Mouse (Mus musculus): ENCODE results near the gene Atxn1. TPM values are rescaled to one million over a fixed set of nuclear protein-coding genes. Genes with fewer than 3 reads are reported as not detected.
A peak's percentile ranks its signal among the peaks of the same experiment; 100 is the strongest.

The Atxn1 gene
- total and polyA plus RNA-seq, 3 experiments = 0.39 to 1.1 TPM; not detected in 1

DNA sequence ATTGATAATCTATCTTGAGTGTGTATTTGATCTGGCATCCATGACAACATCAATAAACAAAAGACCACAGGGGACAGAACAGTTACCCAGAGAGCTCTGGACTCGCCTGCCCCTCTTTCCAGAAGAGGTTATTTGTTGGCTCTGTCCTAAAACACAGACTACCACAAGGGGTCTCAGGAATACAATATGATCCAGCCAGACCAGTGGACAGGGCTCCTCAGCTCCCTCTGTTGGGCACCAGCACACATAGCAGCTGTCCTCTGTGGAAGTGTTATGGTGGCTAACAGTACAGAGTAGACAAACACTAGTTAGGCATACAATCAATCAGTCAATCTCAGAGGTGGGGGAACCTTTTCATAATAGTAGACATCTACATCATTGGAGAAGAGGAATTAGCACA is 12.1 kb upstream of the Atxn1 start:
- Histone ChIP-seq H3K4me1 (ENCODE audit: control insufficient read depth in 1 of 2, insufficient read depth in 2 of 2, low read length in 2 of 2) (no peaks in the 10 kb centered on the region), H3K27ac (ENCODE audit: control insufficient read depth, low read depth, low read length) (no peak overlapping the region), H3K4me3 (ENCODE audit: control insufficient read depth in 1 of 2, insufficient read depth in 1 of 2, low read depth in 2 of 2, low read length in 2 of 2) (no peak overlapping the region), H3K9me3 (replicated peaks; ENCODE audit: insufficient read depth, low read length) (no peaks in the 10 kb centered on the region), H3K36me3 (ENCODE audit: control insufficient read depth in 1 of 2, insufficient read depth in 2 of 2, low read length in 2 of 2) (peaks cover 0 to 6% of the 10 kb centered on the region in 2 experiments; a peak in 2 of 4 replicates), H3K79me2 (ENCODE audit: control insufficient read depth, insufficient read depth, low read length, poor library complexity) (no peaks in the 10 kb centered on the region), H3K9ac (ENCODE audit: control insufficient read depth, low read depth, low read length, poor library complexity, severe bottlenecking) (no peak overlapping the region), H3K27me3 (ENCODE audit: control insufficient read depth in 1 of 2, insufficient read depth in 2 of 2, low read length in 2 of 2) (peaks cover 1 to 11% of the 10 kb centered on the region in 2 experiments; a peak in 3 of 4 replicates)
- peak; percentile 73 for DNase-seq (ENCODE audit: low read depth, low spot score)
- TF ChIP-seq CTCF (IDR thresholded peaks at IDR 0.05 in 2 of 3, conservative IDR thresholded peaks at IDR 0.05 in 1 of 3; ENCODE audit: control insufficient read depth in 1 of 3, insufficient read depth in 1 of 3, low read depth in 2 of 3, low read length in 3 of 3, poor library complexity in 1 of 3, severe bottlenecking in 1 of 3) (peak; percentile 85 to 100 (median 92)), SMC3 (IDR thresholded peaks at IDR 0.05; ENCODE audit: low read depth, low read length) (peak; percentile 97), RAD21 (IDR thresholded peaks at IDR 0.05; ENCODE audit: low read depth, low read length) (peak; percentile 76), ZC3H11A (IDR thresholded peaks at IDR 0.05; ENCODE audit: low read depth, low read length) (peak; percentile 81), ZNF384 (IDR thresholded peaks at IDR 0.05; ENCODE audit: low read depth, low read length) (no peak), UBTF (IDR thresholded peaks at IDR 0.05; ENCODE audit: borderline replicate concordance, insufficient read depth, low read depth, low read length) (no peak)

GRCm38 (mm10) chr13:45974651-45975050 is 9.8 kb upstream of the Atxn1 start:
- TF ChIP-seq KAT2A (conservative IDR thresholded peaks at IDR 0.05; ENCODE audit: low read depth, low read length) (no peak), NRF1 (IDR thresholded peaks at IDR 0.05; ENCODE audit: insufficient read depth, low read depth, low read length, poor library complexity, severe bottlenecking) (no peak), MEF2A (IDR thresholded peaks at IDR 0.05; ENCODE audit: extremely low read depth, insufficient replicate concordance, low read depth, low read length, poor library complexity, severe bottlenecking) (no peak), POLR2A (IDR thresholded peaks at IDR 0.05; ENCODE audit: control insufficient read depth in 1 of 2, insufficient read depth in 1 of 2, low read depth in 1 of 2, low read length in 2 of 2, poor library complexity in 1 of 2) (no peak), SIN3A (IDR thresholded peaks at IDR 0.05; ENCODE audit: low read length) (no peak), RCOR1 (IDR thresholded peaks at IDR 0.05; ENCODE audit: low read depth, low read length) (no peak), TBP (IDR thresholded peaks at IDR 0.05; ENCODE audit: low read depth, low read length) (no peak)
- Histone ChIP-seq H3K9me3 (replicated peaks; ENCODE audit: insufficient read depth, low read length) (no peaks in the 10 kb centered on the region), H3K27ac (ENCODE audit: control insufficient read depth, low read depth, low read length) (no peak overlapping the region)

GRCm38 (mm10) chr13:45973972-45974490 is 9.2 kb upstream of the Atxn1 start:
- no peak overlapping the region for H3K27ac ChIP-seq (ENCODE audit: control insufficient read depth, low read depth, low read length)
- H3K9ac ChIP-seq (ENCODE audit: control insufficient read depth, low read depth, low read length, poor library complexity, severe bottlenecking) = no peak overlapping the region
- H3K9me3 ChIP-seq (replicated peaks; ENCODE audit: insufficient read depth, low read length) = no peaks in the 10 kb centered on the region
- peak; percentile 11 for DNase-seq (ENCODE audit: low read depth, low spot score)
- H3K27me3 ChIP-seq (ENCODE audit: control insufficient read depth in 1 of 2, insufficient read depth in 2 of 2, low read length in 2 of 2) = peaks cover 1 to 5% of the 10 kb centered on the region in 2 experiments; a peak in 2 of 4 replicates
- TF ChIP-seq TCF12 (IDR thresholded peaks at IDR 0.05; ENCODE audit: low read depth, low read length) (no peak), ZNF384 (IDR thresholded peaks at IDR 0.05; ENCODE audit: low read depth, low read length) (peak; percentile 84; the same call in 1 of the 2 replicates), ZKSCAN1 (IDR thresholded peaks at IDR 0.05; ENCODE audit: low read depth, low read length) (no peak)
- H3K4me1 ChIP-seq (ENCODE audit: control insufficient read depth in 1 of 2, insufficient read depth in 2 of 2, low read length in 2 of 2) = no peaks in the 10 kb centered on the region
- H3K4me3 ChIP-seq (ENCODE audit: control insufficient read depth in 1 of 2, insufficient read depth in 1 of 2, low read depth in 2 of 2, low read length in 2 of 2) = no peak overlapping the region
- H3K36me3 ChIP-seq (ENCODE audit: control insufficient read depth in 1 of 2, insufficient read depth in 2 of 2, low read length in 2 of 2) = peaks cover 0 to 6% of the 10 kb centered on the region in 2 experiments; a peak in 2 of 4 replicates
- H3K79me2 ChIP-seq (ENCODE audit: control insufficient read depth, insufficient read depth, low read length, poor library complexity) = no peaks in the 10 kb centered on the region

More at GRCm38 (mm10) chr13:45974651-45975050, 9.8 kb upstream of the Atxn1 start:
- no peaks in the 10 kb centered on the region for H3K79me2 ChIP-seq (ENCODE audit: control insufficient read depth, insufficient read depth, low read length, poor library complexity)
- peaks cover 1 to 5% of the 10 kb centered on the region in 2 experiments; a peak in 2 of 4 replicates for H3K27me3 ChIP-seq (ENCODE audit: control insufficient read depth in 1 of 2, insufficient read depth in 2 of 2, low read length in 2 of 2)
- DNase-seq (ENCODE audit: low read depth, low spot score) = peak; percentile 30
- H3K4me1 ChIP-seq (ENCODE audit: control insufficient read depth in 1 of 2, insufficient read depth in 2 of 2, low read length in 2 of 2) = no peaks in the 10 kb centered on the region
- H3K9ac ChIP-seq (ENCODE audit: control insufficient read depth, low read depth, low read length, poor library complexity, severe bottlenecking) = no peak overlapping the region
- H3K4me3 ChIP-seq (ENCODE audit: control insufficient read depth in 1 of 2, insufficient read depth in 1 of 2, low read depth in 2 of 2, low read length in 2 of 2) = no peak overlapping the region
- H3K36me3 ChIP-seq (ENCODE audit: control insufficient read depth in 1 of 2, insufficient read depth in 2 of 2, low read length in 2 of 2) = peaks cover 0 to 6% of the 10 kb centered on the region in 2 experiments; a peak in 2 of 4 replicates
